Mouse (Mus musculus) CH12.LX (cell line): Measurements from ENCODE around the gene Ncapg2.

Source experiments
- CHD1 ChIP-seq: IDR thresholded peaks from 2 replicates; pipeline ENCODE4 v1.6.1; 2012; ENCODE audit warnings: low read depth, low read length, improper control_type of control experiment, inconsistent platforms
- CTCF ChIP-seq, 2 experiments: IDR thresholded peaks in 1 of 2; conservative IDR thresholded peaks in 1 of 2; 2 replicates each; pipeline ENCODE4 v1.5.1; 2011 to 2012; ENCODE audit warnings: low read depth in 2 of 2, low read length in 2 of 2, improper control_type of control experiment in 1 of 2, inconsistent platforms in 1 of 2, mild to moderate bottlenecking in 1 of 2, moderate library complexity in 1 of 2
- JUND ChIP-seq: conservative IDR thresholded peaks from 2 replicates; pipeline ENCODE4 v1.6.1; 2011; ENCODE audit warnings: low read depth, low read length, improper control_type of control experiment
- MXI1 ChIP-seq: IDR thresholded peaks from 2 replicates; pipeline ENCODE4 v1.6.1; 2011; ENCODE audit warnings: mild to moderate bottlenecking, low read depth, low read length, improper control_type of control experiment
- POLR2A ChIP-seq: IDR thresholded peaks from 2 replicates; pipeline ENCODE4 v1.6.1; 2011; ENCODE audit warnings: low read depth, mild to moderate bottlenecking, improper control_type of control experiment, low read length
- ZC3H11A ChIP-seq: IDR thresholded peaks from 2 replicates; pipeline ENCODE4 v1.6.1; 2012; ENCODE audit warnings: low read depth, mild to moderate bottlenecking, inconsistent platforms, low read length, improper control_type of control experiment

DNA sequence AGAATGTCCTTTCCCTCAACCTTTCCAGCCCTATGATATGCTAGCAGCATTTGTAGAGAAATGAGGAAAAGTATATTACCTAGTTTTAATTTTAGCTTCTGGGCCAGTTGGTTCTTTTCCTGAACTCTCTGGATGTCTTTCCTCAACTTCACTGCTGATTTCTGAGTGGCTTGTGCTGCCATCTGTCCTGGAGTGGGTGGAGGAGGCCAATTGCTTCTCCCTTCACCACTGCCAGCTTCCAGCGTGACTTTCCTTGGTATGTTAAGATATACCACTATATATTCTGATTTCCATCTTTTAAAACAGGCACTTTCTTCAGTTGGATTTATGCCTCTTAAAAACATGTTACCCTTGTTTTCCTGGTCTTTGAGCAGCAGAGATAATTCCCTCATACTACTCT, 63.1 kb downstream of the Ncapg2 start:
- TF ChIP-seq MXI1 (no peak), ZC3H11A (no peak), CHD1 (no peak), CTCF (conservative IDR thresholded peaks at IDR 0.05 in 1 of 2, IDR thresholded peaks at IDR 0.05 in 1 of 2; ENCODE audit: low read depth in 2 of 2, low read length in 2 of 2) (no peak), POLR2A (no peak), JUND (no peak)
